In the genomic region with DNA sequence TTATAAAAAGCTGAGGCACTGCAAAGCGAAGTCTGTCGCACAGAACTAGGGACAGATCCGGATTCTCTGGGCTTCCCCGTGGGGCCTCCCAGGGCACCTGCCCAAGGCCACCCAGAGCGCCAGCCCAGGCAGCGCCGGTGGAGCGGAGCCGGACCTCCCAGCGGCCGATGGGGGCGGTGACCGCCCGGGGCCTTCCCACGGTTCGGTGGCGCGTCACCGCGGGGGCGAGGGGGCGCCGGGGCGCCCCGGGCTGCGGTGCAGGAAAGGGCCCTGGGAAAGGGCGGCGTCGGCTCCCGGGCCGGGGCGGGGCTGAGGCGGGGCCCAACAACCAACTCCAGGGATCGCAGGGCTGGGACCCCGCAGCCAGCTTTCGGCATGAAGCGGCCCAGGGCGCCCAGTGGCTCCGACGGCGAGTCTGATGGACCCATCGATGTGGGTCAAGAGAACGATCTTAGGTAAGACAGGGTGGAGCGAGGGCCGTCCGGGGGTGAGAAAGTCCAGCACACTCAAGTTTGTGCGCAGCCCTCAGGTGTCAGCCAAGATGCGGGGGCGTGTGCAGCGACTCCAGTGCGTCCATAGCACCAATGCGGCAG, we compare ENCODE assay signal across 8 mouse cellular contexts. TPM values are rescaled to one million over a fixed set of nuclear protein-coding genes. Genes with fewer than 3 reads are reported as not detected.
DNase-seq lines count a peak whose midpoint lies in the region; ATAC-seq and TF ChIP-seq lines count a peak whose summit lies in the region.

TSS of gene Heyl (plus strand) at position 65 of the 593 bp plus-strand sequence.

- TF ChIP-seq POLR2A in thymus, adult 2 months (IDR thresholded peaks at IDR 0.05; ENCODE audit: control insufficient read depth, extremely low read depth, insufficient read depth, low read length, poor library complexity): no peak
- TF ChIP-seq POLR2A in cerebellum, adult 2 months (IDR thresholded peaks at IDR 0.05; ENCODE audit: borderline replicate concordance, insufficient read depth, low read length): no peak

- H3K36me3 ChIP-seq in thymus, adult 2 months (ENCODE audit: control insufficient read depth, insufficient read depth, low read length): no peaks in the 10 kb centered on the region
- no peaks in the 10 kb centered on the region for H3K36me3 ChIP-seq in hindbrain, postnatal 0 days (ENCODE audit: insufficient read depth, low read length)
- no peaks in the 10 kb centered on the region for H3K36me3 ChIP-seq in liver, embryonic 12.5 days
- no peaks in the 10 kb centered on the region for H3K36me3 ChIP-seq in neural tube, embryonic 11.5 days (ENCODE audit: control insufficient read depth, insufficient read depth, low read length)

- H3K27me3 ChIP-seq in thymus, adult 2 months (ENCODE audit: control insufficient read depth, insufficient read depth, low read length): no peaks in the 10 kb centered on the region; the same call in 1 of the 2 replicates
- peaks cover 14% of the 10 kb centered on the region for H3K27me3 ChIP-seq in hindbrain, postnatal 0 days (ENCODE audit: insufficient read depth, low read length)
- H3K27me3 ChIP-seq in liver, embryonic 12.5 days (replicated peaks): peaks cover 94% of the 10 kb centered on the region
- H3K27me3 ChIP-seq in neural tube, embryonic 11.5 days (ENCODE audit: control insufficient read depth, insufficient read depth, low read length): peaks cover 12% of the 10 kb centered on the region; the same call in 1 of the 2 replicates
- peaks cover 3% of the 10 kb centered on the region; the same call in 1 of the 2 replicates for H3K27me3 ChIP-seq in cerebellum, adult 2 months (ENCODE audit: control insufficient read depth, insufficient read depth, low read length)

- H3K4me1 ChIP-seq in thymus, adult 2 months (replicated peaks; ENCODE audit: control insufficient read depth, insufficient read depth, low read length): peaks cover 31% of the 10 kb centered on the region
- no peaks in the 10 kb centered on the region for H3K4me1 ChIP-seq in hindbrain, postnatal 0 days (ENCODE audit: insufficient read depth, low read length)
- H3K4me1 ChIP-seq in liver, embryonic 12.5 days: peaks cover 9% of the 10 kb centered on the region; the same call in 1 of the 2 replicates
- H3K4me1 ChIP-seq in neural tube, embryonic 11.5 days (ENCODE audit: control insufficient read depth, insufficient read depth, low read length): peaks cover 14% of the 10 kb centered on the region
- H3K4me1 ChIP-seq in cerebellum, adult 2 months (ENCODE audit: control insufficient read depth, insufficient read depth, low read length): no peaks in the 10 kb centered on the region

- DNase-seq in thymus, adult 2 months: peak; percentile 18
- no peak for DNase-seq in thymus, adult 18-20 months
- DNase-seq in gastrocnemius, postnatal 36 days: peak; percentile 47 to 52
- DNase-seq in hindbrain, postnatal 0 days (ENCODE audit: low spot score): peak; percentile 32
- DNase-seq in neural tube, embryonic 11.5 days (ENCODE audit: low spot score): peak; percentile 50
- DNase-seq in adipocyte (ENCODE audit: low spot score): no peak
- no peak for DNase-seq in cerebellum, adult 2 months

- peak within 1 kb of the TSS; percentile 60 for H3K4me2 ChIP-seq in hindbrain, postnatal 0 days (ENCODE audit: low read depth, low read length)
- peak within 1 kb of the TSS; percentile 65 for H3K4me2 ChIP-seq in liver, embryonic 12.5 days
- H3K4me2 ChIP-seq in neural tube, embryonic 11.5 days (ENCODE audit: low read depth): peak within 1 kb of the TSS; percentile 70

- H3K9ac ChIP-seq in hindbrain, postnatal 0 days (replicated peaks; ENCODE audit: low read length): peak within 1 kb of the TSS; percentile 35; the same call in 1 of the 2 replicates
- peak within 1 kb of the TSS; percentile 42; the same call in 1 of the 2 replicates for H3K9ac ChIP-seq in liver, embryonic 12.5 days
- peak within 1 kb of the TSS; percentile 16 for H3K9ac ChIP-seq in neural tube, embryonic 11.5 days (ENCODE audit: low read length)

- no peak within 1 kb of the TSS for H3K27ac ChIP-seq in thymus, adult 2 months (ENCODE audit: control insufficient read depth, insufficient read depth, low read length)
- H3K27ac ChIP-seq in hindbrain, postnatal 0 days: no peak within 1 kb of the TSS
- no peak within 1 kb of the TSS for H3K27ac ChIP-seq in liver, embryonic 12.5 days
- 0 out of 2 replicates have a peak within 1 kb of the TSS, but pooled peaks have one; percentile 10 for H3K27ac ChIP-seq in neural tube, embryonic 11.5 days (ENCODE audit: low read depth, low read length)
- H3K27ac ChIP-seq in cerebellum, adult 2 months (ENCODE audit: insufficient read depth, low read length): no peak within 1 kb of the TSS

- intact Hi-C loops in gastrocnemius, postnatal 36 days (cut with DNase I): no loop called here

- H3K9me3 ChIP-seq in hindbrain, postnatal 0 days (ENCODE audit: low read length): no peaks in the 10 kb centered on the region
- no peaks in the 10 kb centered on the region for H3K9me3 ChIP-seq in liver, embryonic 12.5 days (replicated peaks)
- no peaks in the 10 kb centered on the region for H3K9me3 ChIP-seq in neural tube, embryonic 11.5 days (ENCODE audit: control insufficient read depth, low read length)

- 9% methylated on average over 51 of the region's 52 CpGs for WGBS in thymus, adult 2 months
- 4% methylated on average over 46 of the region's 52 CpGs for WGBS in hindbrain, postnatal 0 days
- 6% methylated on average over 52 of the region's 52 CpGs for WGBS in liver, embryonic 12.5 days (ENCODE audit: insufficient replicate concordance)
- 2% methylated on average over 52 of the region's 52 CpGs for WGBS in neural tube, embryonic 11.5 days
- 9% methylated on average over 52 of the region's 52 CpGs for WGBS in cerebellum, adult 2 months

- TF ChIP-seq CTCF in thymus, adult 2 months (IDR thresholded peaks at IDR 0.05; ENCODE audit: borderline replicate concordance, control insufficient read depth, extremely low read depth, insufficient read depth, low read length, poor library complexity): no peak
- TF ChIP-seq CTCF in hindbrain, postnatal 0 days (IDR thresholded peaks at IDR 0.05; ENCODE audit: low read depth): no peak
- TF ChIP-seq CTCF in cerebellum, adult 2 months (IDR thresholded peaks at IDR 0.05; ENCODE audit: borderline replicate concordance, insufficient read depth, low read depth, low read length): no peak

- peak within 1 kb of the TSS; percentile 36 for H3K4me3 ChIP-seq in thymus, adult 2 months (ENCODE audit: control insufficient read depth, insufficient read depth, low read length)
- peak within 1 kb of the TSS; percentile 30 for H3K4me3 ChIP-seq in hindbrain, postnatal 0 days (ENCODE audit: low read length)
- H3K4me3 ChIP-seq in liver, embryonic 12.5 days: peak within 1 kb of the TSS; percentile 42
- H3K4me3 ChIP-seq in neural tube, embryonic 11.5 days (ENCODE audit: low read depth, low read length): peak within 1 kb of the TSS; percentile 36
- H3K4me3 ChIP-seq in cerebellum, adult 2 months (replicated peaks; ENCODE audit: insufficient read depth, low read depth, low read length): no peak within 1 kb of the TSS

- ATAC-seq in hindbrain, postnatal 0 days: peak; percentile 61; the same call in 1 of the 2 replicates
- peak; percentile 50; the same call in 1 of the 2 replicates for ATAC-seq in liver, embryonic 12.5 days
- peak; percentile 61 for ATAC-seq in neural tube, embryonic 11.5 days (ENCODE audit: insufficient read depth, low FRiP score, low TSS enrichment)

RNA-seq across cellular contexts. Expression of gene Heyl, which starts in this region (rescaled TPM):
- 4.1 and 4.3 TPM in 2 replicates for polyA plus RNA-seq in thymus, adult 2 months (2012; rRNA removed)
- total RNA-seq in gastrocnemius, postnatal 36 days (2021): 1 to 10 TPM; 5.7 to 8.4 TPM
- total RNA-seq in hindbrain, postnatal 0 days (2014; rRNA removed): 5.1 and 6.5 TPM in 2 replicates
- polyA plus RNA-seq in hindbrain, postnatal 0 days (2015; fragmentation: Nextera tagmentation; extraction: Ambion mirVana): 3.5 TPM in 2 replicates
- polyA plus RNA-seq in liver, embryonic 12.5 days (2016; fragmentation: Nextera tagmentation; extraction: Ambion mirVana): 0.83 and 1.2 TPM in 2 replicates
- polyA plus RNA-seq in neural tube, embryonic 11.5 days (2014; fragmentation: Nextera tagmentation; extraction: Ambion mirVana): 27.2 and 34.0 TPM in 2 replicates
- 3.1 and 3.5 TPM in 2 replicates for polyA plus RNA-seq in cerebellum, adult 2 months (2012; rRNA removed)

Comparison
In these comparisons a context has a peak if more than half of its experiments do, and no peak if none do; other contexts are left out.
1. DNase-seq: peak in thymus, adult 2 months (single experiment), gastrocnemius, postnatal 36 days (2 of 2), hindbrain, postnatal 0 days (single experiment) and neural tube, embryonic 11.5 days (single experiment); none in thymus, adult 18-20 months (0 of 2), adipocyte (single experiment) and cerebellum, adult 2 months (0 of 2).
2. Peak in every context shown above with its lines, with median percentiles within 50 percentile points of each other: ATAC-seq, H3K4me2 ChIP-seq and H3K9ac ChIP-seq.